Mouse (Mus musculus) brain, adult 2 months (tissue): ENCODE data around the gene Abcb11.

Experiments used
- DNase-seq: peaks from one replicate; pipeline ENCODE4 v3.0.0; 2011; ENCODE audit warnings: low read depth, low spot score

Gene Abcb11

DNA sequence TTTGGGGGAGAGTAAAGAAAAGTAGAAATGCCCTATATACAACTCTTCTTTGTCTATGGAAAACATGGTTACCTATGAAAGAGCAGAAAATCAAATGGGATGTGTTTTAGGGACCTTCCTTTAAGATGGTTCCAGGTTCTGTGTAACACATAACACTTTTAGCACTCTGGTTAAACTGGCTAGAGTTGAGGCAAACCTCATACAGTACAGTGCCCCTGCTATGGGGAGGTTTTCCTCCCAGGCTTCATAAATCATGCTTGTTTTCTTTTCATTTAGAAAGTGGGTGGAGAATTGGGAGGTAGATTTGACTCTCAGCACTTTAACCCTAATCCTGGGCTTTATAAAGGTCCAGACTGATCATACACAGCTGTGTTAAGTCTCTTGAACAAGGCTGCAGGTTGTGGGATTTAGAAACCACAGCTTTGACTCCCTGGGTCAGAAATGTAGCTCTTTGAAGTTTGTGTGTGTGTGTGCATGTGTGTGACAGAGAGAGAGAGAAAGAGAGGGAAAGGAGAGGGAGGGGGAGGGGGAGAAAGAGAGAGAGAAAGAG, 78.3 kb downstream of the Abcb11 start:
- no peak for DNase-seq

DNA sequence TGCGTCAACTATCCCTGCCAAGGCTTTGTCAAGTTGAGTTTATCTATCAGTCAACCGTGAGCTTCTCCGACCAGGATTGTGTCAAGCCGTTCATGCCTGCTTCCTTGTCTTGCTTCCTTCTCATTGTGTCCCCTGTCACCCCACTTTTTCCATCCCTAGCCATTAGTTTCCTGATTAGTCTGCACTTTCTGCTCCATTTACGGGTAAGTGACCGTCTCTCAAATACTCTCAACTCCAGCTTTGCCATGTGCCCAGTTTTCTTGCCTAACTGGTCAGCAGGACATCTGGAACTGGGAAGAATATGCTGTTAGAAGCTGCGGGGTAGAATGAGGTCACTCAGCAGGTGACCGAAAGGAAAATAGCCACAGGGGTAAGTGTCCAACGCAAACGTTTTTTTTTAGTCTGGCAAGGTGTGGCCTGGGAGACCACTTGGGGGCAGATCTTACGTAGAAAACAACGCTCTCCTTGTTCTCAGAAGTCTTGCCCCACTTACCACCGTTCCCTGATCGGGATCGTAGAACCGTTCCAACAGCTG, 94.1 kb downstream of the Abcb11 start:
- no peak for DNase-seq

DNA sequence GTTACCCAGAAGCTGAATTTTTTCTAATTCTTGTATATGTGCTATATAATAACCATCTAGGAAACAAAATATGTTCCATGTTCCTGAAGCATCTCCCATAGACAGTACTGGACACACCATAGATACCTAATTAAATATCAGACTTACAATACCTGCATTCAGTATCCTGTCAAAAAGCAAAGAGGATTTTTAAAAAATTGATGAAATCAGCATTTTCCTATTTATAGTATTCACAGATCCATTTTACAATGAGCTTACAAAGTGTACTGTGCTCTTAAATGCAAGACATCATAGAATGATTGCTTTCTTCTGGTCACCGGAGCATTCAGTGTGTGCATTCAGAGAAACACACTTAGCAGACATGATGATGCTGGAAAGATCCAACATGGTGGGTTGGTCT, 95.3 kb downstream of the Abcb11 start:
- DNase-seq = no peak

DNA sequence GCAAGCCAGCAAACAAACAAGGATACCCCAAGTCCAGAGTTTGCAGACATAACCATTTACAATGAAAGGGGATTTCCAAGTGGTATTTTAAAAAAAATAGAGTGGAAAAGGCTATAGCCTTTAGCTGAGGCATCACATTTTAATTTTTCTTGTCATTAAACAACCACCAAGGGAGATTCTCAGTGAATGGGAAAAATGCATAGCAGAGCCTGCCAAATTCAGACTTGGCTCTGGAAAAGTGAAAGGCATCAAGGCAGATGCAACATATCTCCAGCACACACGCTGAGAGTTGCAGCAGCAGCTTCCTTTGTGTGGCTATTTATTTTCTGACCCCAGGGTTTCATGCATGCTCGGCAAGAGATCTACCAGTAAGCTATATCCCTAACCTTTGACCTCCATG, 97.5 kb downstream of the Abcb11 start:
- DNase-seq = peak; percentile 16

DNA sequence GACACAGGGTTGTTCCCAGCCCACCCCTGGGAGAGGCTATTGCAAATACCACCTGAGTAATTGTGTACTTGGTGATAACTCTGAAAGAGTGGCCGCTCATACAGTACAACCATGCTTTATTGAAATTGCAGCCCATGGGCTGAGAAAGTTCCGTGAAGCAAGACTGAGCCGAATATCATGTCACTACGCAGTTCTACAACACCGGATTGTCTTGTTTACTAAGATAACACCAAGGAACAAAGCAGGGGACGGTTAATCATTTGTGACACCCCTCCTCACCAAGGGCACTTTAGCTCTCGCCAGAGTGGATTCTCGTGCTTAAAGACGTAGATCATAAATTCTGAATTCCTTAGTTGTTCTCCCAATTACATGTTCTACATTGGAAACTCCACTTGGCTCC, 103.1 kb downstream of the Abcb11 start:
- no peak for DNase-seq

DNA sequence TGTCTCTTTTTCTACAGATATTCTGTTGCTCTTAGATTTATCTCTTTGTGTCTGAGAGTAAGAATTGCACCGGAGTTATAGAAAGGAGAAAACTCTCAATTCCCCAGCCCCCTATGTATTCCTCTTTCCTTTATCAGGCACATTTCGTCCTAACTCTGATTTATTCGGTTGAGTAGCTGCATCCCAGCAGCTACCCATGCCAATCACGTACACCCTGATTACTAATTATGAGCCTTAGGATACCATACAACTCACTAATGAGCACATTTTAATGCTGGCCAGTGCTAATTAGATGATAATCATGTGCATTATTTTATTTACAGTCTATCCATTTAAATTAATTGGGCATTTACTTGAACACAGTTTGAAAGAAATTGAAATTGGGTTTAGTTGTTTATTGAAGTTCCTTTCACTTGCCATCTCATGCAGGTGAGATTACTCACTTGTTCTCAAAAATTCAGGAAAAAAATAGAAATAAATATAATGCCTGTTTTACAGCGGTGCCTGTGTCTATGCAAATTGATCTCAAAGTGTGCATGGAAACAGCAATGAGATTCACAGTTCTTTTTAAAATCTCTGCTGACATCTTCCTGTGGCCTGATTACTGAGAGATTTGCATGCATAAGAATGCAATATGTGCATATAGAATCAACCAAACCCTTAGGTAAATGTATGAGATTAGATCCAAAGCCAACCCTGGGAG, 107.3 kb downstream of the Abcb11 start:
- no peak for DNase-seq

DNA sequence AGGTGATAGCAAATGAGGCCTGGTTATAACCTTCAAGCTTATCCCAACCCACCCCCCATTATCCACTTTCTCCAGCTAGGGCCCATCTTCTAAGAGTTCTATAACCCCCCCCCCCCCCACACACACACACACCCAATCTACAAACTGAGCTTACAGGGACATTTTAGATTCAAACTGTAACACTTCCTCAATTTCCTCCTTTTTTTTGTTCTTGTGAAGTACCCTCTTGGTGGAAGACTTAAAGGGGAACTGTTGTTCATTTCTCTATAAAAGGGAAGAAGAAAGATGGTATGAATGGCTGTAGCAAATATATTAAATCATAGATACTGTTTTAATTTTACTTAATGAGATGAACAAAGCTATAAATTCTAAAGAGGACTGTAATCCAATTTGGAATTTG, 110.3 kb downstream of the Abcb11 start:
- DNase-seq = no peak

DNA sequence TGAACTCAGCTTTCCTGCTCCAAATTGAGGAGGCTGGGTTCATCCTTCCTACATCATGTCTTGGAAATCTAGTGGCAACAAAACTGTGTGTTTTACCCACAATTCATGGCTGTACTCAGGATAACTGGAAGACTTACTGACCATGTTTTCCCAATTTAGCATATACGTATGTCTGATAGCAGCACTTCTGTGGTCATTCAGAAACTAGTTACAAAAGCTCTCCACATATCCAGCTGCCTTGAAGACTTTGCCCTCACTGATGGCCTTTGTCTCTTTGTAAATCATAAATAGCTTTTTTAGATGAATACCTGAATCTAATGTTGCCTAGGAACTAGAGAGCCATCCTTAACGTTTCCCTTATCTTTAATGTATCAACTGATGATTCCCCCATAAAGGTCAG, 112.3 kb downstream of the Abcb11 start:
- no peak for DNase-seq

DNA sequence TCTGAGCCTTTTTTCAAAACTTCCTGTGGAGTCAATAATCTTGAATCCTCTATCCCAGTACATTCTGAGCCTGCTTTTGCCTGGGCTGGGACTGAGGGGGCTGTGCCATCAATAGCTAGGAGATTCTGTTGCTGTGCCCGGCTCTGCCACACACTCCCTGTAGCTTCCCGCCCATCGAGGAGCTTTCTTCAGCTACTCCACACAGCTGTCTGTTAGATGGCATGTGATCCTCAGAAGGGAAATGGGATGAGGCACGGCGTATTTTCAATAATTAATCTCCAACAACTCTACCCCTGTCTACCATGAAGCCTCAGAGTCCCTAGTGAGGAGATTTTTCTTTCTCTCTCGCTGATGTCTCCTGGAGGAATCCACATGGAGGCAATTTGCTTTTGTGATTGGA, 113.8 kb downstream of the Abcb11 start:
- DNase-seq = no peak

DNA sequence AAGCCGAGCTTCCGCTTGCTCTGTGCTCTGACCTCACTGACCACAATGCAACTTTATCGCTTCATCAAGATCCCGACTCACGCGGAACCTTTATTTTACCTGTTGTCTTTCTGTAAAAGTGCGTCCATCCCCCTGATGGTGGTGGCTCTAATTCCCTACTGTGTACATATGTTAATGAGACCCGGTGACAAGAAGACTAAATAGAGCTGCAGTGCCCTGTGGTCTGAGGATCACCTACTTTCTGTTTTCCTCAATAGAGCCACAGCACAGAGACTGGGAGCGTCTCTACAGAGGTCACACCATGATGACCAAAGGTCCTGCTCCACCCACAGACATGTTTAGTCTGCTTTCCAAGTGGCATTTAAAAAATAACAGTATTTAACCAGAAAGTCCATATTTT, 115.5 kb downstream of the Abcb11 start:
- no peak for DNase-seq

DNA sequence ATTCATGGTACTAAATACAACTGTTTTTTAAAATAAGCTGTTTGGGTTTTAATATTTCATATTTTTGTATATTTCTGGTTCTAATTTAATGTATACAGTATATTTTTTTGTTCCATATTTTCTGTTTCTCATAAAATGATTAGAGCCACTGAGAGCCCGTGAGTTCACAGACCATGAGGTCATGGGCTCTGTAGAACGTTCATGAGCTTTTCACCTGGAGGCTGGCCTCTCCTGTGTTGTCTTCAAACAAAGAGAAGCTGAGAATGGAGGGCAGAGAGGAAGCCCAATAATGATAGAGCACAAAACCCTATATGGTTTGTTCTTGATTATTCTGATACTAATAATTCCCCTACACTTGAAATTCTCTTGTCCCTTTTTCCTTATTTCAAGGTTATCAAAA, 117.7 kb downstream of the Abcb11 start:
- DNase-seq = no peak

DNA sequence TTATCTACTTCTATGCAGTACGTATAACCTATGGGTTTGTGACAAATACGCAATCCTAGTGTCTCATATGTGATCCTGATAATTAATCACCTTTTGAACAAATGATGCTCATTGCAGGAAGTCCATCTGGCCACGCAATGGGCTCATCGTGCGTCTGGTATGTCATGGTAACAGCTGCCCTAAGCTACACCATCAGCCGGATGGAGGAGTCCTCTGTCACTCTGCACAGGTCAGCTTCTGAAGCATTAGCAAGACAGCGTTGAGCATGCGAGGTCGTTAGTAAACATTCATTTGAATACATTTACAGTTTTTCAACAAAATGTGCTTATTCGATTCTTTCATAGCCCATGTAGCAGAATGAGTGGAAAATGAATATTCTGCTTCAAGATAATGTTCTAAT, 119.6 kb downstream of the Abcb11 start:
- no peak for DNase-seq

DNA sequence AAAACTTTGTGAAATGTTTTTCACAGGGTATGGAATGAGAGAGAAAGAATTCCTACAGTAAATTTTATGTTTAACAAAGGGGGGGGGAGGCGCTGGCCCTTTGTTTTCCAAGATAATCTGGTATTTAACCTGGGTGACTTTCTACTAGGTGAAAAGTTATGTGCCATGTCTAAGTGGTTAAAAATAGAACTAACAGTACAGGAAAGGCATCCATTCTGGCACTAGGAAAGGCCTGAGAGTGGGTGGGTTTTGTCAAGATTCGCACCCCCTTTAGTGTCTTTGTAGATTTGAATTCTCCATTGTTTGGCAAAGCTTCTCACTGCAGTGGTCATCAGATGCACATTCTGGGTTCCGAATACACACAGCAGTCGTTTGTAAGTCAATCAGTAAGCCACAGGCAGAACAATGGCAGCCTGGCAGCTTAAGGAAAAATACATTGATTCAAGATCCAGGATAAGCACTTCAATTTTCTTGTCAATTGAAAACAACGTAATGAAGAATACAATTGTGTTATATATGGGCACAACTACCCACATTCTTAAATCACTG, 120.5 kb downstream of the Abcb11 start:
- DNase-seq = no peak

DNA sequence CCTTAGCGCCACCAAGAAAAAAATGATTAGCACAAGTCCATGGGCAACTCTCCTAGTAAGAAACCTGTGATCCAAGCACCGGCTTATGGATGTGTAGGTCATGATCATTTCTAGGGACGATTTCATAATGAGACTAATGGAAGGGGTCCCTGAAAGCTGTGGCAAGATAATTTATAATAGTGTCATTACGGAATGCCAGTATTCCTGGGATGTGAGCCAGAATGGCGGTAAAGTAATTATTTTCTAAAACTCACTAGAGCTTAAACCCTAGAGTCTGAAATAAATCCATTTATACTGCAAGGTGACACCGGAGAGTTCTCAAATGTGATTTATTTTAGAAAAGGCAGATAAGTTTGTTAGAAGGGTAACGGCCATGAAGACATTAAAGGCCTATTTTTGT, 127.2 kb downstream of the Abcb11 start:
- no peak for DNase-seq

DNA sequence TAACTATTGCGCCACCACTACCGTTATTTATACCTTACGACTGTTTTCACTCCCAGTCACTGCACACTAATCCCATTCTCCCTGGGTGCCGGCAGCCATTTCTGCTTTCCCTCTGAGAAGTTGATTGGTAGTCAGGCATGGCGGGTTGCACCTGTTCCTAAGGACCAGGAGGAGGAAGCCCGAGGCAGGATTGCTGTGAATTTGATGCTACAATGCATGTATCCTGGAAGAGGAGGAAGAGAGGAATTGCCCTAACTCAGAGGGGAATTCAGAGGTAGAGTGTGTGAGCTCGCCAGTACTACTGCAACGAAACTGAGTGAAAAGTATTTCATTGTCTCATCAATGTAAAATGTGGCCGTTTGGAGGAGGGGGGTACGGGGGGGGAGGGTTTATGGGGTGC, 129.8 kb downstream of the Abcb11 start:
- DNase-seq = no peak

DNA sequence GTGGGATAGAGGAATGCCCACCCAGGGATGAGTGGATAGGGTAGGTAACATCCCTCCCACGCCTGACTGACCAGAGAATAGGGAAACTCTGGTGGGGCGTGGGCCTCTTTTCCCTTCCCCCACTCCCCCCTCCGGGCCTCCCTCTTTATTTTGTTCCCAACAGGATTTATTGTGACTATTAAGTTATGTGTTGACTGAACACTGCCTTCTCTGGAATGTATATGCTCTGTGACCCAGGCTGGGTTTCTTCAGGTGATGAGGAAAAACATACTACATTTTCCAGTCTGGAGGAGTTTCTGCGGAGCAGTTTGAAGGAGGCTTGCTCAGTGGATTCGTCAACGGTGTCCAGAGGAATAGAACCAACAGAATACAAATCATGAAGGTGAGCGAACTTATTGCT, 131.6 kb downstream of the Abcb11 start, which contains the start of gene G6pc2:
Gene G6pc2 (plus strand): TSS at position 301 of the 400 bp plus-strand sequence.
- DNase-seq = no peak

DNA sequence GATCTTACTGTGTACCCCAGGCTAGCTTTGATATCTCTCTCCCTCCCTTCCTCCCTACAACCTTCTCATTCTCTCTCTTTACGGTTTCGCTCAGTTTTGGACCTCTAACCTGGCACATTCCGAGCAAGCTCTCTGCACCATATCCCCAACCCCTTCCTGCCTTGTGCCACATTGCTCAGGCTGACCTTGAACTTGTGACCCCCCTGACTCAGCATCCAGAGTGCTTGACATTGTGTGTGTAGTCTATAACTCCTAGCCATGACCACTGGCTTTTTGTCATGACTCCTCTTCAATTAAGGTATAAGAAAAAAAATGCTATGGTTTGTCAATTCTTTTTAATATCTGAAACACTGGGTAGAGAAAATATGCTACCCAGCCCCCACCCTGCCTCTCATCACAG, 132.7 kb downstream of the Abcb11 start:
- DNase-seq = no peak

DNA sequence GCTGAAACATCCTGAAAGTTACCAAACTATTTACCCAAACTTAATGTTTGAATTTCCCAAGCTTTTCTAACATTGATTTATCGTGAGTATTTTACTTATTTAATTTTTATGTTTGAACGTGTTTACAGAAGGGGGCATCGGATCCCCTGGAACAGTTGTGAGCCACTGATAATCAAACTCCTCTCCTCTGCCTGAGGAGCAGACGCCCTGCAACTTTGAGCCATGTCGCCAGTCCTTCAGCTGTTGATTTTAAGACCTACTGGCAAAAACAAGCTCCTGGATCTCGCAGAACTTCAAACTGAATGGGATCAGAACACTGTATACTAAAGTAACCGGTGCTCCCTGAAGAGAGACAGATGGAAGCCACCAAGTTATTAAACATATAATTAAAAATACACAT, 135.9 kb downstream of the Abcb11 start:
- DNase-seq = no peak

DNA sequence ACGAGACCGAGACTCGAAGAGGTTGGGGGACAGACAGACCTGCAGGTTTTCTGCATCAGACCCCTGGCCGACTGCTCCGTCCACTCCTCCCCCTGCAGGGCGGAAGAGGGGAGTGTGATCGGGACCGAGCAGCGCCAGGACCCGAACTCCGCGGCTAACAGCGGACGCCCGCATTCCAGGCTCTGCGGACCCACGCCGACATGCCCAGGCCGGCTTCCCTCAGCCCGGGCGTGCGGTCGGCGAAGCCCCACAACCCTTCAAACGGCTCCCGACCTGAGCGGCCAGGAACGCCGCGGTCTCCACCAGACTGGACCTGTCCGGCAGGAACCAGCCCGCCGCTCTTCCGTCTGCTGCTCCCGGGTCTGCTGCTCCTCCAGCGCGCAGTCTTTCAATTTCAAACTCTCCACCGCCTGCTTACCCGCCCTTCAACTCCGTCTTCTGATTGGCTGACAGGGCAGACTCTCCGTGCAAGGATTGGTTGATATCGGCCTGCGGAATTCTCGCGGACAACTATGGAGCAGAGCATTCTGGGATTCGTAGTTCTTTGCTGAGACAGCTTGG, 136.5 kb downstream of the Abcb11 start, which contains the start of gene Spc25:
Gene Spc25 (minus strand): TSS at position 404 of the 561 bp plus-strand sequence.
- peak; percentile 96 for DNase-seq

DNA sequence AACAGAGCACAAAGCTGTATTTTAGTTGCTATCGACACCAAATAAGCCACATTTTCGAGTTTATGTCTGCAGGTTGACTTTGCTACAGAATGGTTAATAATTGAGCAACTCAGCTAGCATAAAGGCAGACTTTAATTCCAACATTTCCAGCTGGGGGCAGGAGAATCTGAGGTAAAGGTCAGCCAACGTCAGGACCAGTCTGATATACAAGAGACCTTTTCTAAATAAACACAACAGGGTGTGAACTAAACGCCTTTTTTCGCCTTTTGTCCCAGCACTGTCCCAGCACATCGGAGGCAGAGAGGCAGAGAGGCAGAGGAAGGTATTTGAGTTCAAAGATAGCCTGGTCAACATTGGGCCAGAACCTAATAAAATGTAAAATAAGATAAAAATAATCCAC, 137.2 kb downstream of the Abcb11 start:
- DNase-seq = no peak

DNA sequence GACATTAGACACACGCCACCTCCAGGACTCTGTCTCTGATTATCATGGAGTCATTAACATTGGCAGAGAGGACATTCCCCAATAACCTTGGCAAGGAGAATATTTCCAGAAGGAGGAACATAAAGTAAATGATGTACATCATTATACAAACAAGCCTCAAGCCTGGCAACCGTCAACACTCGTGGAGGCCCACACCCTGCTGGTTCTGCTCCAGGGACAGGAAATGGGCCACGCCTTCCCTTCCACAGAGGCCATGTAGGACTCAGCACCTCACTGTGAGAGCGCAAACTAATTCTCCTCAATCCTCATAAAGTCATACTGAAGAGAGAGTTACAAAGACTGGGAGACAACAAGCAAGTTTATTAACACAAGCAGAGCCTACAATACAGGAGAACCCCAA, 148.9 kb downstream of the Abcb11 start:
- no peak for DNase-seq

DNA sequence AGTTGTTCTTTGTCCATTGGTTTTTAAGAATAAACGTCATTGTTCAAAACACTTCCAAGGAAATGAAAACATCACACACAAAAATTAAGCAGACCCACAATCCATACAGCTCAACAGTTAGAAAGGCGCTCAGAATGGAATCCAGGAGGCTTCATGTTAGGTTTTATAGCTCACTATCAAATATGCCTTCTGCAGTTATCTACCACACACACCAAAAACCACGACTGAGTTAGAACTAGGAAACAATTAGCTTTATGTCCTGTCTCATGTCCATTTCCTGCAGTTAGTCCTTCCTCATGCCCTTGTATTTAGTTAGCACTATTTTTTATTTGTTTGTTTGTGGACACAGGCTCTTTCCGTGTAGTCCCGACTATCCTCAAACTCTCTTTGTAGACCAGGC, 151.4 kb downstream of the Abcb11 start:
- DNase-seq = no peak

DNA sequence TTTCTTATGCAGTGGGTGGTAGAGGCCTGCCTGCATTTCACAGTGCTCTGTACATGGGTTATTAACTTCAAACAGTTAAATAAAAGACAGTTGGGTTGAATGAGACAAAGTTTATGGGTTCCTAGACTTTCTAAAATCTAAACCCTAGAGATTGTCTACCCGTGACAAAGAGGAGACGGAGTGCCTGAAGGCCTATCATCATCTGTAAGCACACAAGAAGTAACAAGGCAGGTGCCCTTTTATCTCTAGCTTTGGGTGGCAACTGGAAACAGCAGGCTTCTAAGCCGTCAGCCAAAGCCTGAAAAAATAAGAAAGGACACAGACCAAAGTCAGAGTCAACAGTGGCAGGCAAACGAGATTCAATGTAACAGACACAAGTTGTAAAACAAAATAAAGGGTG, 153.2 kb downstream of the Abcb11 start:
- no peak for DNase-seq
